Mouse (Mus musculus) naive thymus-derived CD4-positive, alpha-beta T cell, adult 2 months (primary cell): ENCODE data around the gene Gm11634.
A peak's percentile ranks its signal among the peaks of the same experiment; 100 is the strongest.

Source experiments
- DNase-seq: peaks from one replicate; pipeline ENCODE4 v3.0.0-alpha.2; 2011; ENCODE audit warnings: low read depth

Gene Gm11634

DNA sequence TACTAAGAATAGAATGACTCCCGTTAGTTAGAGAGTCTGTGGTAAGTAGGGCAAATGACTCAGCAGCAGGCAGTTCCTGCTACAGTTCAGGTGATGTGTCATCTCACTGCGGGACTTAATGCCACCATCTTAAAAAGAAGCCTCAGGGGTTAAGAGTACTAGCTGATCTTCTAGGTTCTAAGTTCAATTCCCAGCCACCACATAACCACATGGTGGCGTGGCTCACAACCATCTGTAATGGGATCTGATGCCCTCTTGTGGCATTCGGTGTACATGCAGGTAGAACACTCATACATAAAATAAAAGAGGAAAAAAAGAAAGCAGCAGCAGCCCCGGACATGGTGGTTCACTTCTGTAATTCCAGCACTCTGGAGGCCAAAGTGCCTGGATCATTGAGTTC lies 36.7 kb downstream of the Gm11634 start:
- DNase-seq = peak; percentile 85

DNA sequence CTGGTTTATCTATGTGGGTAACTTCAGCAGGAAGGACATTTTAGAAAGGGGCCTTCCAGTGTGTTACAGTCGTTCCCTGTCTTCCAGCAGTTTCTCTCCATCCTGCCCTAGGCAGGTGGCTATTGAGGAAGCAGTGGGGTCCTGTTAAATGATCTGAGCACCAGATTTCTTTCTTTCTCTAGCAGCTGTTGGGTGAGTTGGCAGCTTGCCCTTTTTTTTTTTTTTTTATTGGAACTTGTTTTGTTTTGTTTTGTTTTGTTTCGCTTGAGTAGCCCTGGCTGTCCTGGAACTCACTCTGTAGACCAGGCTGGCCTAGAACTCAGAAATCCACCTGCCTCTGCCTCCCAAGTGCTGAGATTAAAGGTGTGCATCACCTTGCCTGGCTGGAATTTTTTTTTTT lies 42.1 kb downstream of the Gm11634 start:
- DNase-seq = no peak

DNA sequence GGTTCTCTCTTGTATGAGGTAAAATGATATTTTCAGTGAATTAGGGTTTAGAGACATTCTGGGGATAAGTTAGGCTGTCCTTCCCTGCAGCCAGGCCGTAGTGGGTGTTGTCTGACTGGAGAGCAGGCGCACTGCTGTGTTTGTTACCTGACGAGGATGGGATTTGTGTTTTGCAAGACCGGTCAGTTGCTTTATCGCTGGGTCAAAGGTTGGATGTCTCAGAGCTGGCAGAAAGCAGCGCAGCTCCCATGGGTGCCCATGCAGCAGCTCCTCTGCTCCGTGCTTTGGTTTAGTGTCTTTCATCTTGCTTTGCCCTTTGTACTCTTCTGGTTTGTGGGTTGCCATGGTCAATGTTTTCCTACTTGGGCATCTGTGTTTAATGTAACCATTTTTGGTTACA lies 42.5 kb downstream of the Gm11634 start:
- no peak for DNase-seq

DNA sequence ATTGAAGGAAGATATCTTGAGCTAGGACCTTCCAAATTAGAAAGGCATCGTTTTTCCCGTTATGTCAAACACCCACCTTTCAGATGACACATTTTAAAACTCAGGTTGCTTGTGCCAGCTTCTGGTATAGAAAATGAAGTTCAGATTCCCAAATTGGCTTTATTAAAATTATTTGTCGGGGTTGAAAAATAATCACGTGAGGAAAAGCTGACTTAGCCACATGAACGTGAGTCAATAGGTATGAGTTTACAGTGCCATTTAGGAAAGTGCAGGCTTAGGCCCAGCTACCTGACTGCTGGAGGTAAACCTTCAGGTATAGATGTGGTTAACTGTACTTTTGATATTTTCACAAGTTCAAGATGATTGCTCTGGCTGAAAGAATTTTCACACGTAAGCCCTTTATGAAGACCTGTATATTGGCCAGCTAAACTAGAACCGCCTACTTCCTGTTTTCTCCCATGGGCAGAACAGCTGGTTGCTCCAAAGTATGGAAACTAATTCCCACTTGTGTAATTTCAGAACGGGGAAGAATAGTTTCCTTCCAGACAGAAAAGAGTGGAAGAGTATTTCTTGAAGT lies 45.6 kb downstream of the Gm11634 start:
- DNase-seq = no peak

DNA sequence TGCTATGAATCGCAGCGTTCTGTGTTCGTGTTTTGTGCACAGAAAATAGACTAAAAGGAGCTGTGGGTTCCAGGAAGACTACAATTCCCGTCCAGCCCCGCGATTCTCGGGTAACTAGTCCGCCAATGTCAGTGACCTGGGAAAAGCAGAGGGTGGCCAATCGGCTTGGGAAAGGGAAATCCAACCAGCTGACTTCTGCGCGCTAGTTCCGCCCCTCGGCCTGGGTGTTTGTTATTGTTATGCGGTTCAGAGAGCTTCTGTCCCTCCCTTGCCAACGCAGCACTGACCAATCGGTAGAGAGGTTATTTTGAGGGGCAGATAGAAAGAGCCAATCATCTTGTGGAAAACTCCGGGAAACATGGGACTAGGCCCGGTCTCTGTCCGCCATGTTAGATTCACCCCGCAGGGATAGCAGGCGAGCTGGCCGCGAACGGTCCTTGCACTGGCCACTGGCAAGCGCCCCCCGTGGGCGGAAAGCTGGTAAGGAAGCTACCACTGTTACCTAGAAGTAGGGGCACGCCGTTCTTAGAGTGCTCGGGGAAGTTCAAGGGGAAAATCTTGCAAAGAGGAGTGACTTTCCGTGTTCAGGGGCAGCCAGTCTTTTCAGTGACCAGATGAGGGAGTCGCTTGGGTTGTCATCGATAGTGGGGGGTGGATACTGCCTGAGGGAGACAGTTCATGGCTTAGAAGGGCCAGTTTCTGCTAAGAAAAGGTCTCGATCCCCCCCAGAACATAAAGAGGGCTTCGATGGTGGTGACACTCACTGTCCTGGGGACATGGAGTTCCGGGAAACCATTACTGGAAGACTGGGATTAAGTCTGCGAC lies 46.4 kb downstream of the Gm11634 start:
- DNase-seq = peak; percentile 98

DNA sequence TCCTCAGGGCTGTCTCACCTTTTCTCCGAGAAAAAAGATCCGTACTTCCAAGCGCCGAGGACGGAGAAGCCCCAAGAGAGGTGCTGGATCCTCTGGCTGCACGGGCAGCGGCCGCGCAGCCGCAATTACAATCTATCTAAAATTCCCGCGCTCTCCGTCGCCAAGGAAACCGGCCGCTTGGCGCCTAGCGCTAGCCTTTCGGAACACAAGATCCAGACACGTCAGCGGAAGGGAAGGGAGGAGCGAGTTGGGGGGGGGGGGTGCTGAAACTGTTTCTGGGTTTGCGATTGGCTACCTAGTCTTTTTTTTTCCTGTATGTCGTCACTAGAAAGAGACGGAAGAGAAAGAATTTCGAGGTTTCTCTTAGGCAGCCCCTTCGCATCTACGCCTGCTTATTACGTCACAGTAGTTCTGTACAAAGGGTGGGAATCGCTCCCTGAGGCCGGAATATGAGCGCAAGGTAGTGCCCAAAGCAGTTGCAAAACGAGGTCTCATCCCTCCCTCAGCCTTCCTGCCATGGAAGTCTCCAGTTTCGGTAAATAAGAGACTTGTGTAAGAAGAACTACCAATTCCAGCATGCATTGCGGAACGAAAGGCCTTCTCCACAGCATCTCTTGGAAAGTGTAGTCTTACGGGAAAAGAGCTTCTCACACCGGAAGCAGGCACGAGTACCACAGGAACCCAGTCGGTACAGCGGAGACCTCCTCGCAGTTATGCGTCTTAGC lies 47.1 kb downstream of the Gm11634 start, which contains the start of the genes Brca1 and Nbr1:
Gene Brca1 (minus strand): TSS at position 205 of the 725 bp plus-strand sequence.
Gene Nbr1 (plus strand): TSS at position 399 of the 725 bp plus-strand sequence.
- peak; percentile 99 for DNase-seq

DNA sequence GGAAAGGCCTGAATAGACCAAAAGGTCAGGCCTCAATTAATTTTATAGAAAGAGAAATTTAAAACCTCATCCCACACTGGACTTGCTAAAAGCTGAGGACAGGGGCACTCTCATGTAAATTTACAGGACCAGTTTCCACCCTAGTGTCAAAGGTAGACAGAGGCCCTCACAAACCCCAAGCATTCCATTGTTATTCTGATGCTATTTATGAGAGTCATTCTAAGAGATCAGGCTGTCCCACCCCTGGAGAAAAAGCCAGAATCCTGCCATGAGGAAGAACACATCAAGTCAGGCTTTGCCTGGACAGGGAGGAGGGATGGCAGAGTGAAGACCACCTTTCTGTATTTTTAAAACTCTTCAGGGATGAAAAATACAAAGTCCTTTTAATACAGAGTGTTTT lies 50.5 kb downstream of the Gm11634 start:
- DNase-seq = no peak

DNA sequence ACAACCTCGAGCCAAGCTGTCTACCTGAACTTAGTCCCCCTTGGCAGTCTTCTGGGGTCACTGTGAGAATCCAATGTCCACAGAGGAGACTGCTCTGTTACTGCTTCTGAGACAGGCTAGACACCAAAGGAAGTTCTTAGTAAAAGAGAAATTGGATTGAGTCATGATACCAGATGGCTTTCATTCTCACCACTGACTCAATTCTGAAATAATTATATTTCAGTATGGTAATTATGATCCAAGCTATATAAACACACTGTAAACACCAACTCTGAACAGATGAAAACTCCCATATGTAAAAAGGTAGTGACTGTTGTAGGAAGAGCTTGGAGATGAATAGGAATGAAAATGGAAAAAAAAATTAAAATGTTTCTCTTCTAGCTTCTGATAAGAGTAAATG lies 54.9 kb downstream of the Gm11634 start:
- no peak for DNase-seq
